Mouse (Mus musculus): ENCODE data around the gene Pold1.

Pold1 gene

DNA sequence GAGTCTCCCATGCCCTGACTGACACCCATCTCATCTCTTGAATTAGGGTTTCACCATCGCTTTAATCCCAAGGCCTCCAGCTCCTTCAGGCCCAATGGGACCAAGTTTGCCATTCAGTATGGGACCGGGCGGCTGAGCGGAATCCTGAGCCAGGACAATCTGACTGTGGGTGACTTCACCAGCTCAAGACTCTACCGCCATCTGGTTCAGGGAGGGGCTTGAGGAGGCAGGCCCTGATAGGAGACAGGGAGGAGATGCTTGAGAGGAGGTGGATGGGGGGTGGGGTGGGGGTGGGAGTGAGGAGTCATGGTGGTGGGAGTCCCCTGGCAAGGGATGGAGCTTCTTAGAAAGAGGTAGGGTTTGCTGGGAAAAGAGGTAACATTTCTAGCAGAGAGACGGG lies 33.0 kb upstream of the Pold1 start:
- DNase-seq (ENCODE audit: low read depth, low spot score): no peak

- DNase-seq (ENCODE audit: low read depth, low spot score): peak; percentile 55
These were observed 27.7 kb upstream of the Pold1 start for GRCm38 (mm10) chr7:44576333-44576844.

DNA sequence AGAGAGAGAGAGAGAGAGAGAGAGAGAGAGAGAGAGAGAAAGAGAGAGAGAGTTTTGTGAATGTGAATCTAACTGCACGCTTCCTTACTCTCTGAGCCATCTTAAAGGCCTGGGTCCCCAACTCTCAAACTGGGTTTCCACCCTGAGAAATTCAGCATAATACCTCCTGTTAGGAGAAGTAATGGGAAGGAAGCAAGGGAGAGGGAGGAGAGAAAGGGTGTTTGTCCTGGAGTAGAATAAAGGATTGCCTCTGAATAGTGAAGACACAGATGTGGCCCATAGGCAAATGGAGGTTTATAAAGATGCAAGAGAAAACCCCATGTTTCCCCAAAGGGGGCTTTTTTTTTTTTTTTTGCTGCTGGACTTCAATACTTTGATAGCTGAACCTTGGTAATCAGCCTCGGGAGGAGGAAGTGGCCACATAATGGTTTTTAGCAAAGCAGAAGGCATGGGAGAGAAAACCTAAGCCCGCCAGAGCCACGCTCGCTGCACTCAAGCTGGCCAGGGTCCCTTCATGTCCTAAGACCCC lies 24.4 kb upstream of the Pold1 start:
- DNase-seq (ENCODE audit: low read depth, low spot score): no peak

DNA sequence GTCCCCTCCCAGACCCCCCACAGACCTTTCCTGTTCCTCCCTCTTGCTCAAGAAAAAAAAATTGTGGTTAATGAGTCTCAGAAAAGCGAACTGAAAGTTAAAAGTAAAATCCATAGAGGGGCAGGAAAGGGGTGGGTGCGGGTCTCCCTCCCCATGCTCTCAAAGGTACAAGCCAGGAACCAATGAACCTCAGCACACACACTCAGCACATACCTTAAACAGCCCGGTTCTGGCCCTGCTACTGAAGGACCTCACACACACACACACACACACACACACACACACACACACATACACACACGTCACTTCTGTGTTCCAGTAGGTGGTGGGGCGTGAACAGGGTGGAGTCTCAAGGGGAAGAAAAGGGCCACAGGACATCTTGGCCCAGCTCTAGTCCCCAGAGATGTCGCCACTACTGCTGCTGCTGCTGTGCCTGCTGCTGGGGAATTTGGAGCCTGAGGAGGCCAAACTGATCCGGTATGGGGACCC lies 23.6 kb upstream of the Pold1 start, which contains the start of gene Napsa:
TSS of gene Napsa (plus strand) at position 168 of the 489 bp plus-strand sequence.
- no peak for DNase-seq (ENCODE audit: low read depth, low spot score)

DNA sequence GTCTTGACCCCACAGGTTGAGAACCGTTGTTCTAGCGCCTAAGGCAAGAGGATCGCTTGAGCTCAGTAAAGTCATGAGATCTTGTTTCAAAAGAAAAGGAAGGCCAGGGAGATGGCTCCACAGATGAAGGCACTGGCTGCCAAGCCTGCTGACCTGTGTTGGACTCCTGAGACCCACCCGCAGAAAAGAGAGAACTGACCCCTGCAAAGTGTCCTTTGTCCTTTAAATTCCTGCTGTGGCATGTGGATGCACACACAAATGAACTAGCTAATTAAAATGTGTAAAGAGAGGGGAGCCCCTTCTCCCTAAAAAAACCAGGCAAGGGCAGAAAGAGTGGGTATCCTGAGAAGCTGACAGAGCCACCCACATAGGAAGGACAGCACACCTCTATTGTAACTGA lies 23.2 kb upstream of the Pold1 start:
- no peak for DNase-seq (ENCODE audit: low read depth, low spot score)

DNA sequence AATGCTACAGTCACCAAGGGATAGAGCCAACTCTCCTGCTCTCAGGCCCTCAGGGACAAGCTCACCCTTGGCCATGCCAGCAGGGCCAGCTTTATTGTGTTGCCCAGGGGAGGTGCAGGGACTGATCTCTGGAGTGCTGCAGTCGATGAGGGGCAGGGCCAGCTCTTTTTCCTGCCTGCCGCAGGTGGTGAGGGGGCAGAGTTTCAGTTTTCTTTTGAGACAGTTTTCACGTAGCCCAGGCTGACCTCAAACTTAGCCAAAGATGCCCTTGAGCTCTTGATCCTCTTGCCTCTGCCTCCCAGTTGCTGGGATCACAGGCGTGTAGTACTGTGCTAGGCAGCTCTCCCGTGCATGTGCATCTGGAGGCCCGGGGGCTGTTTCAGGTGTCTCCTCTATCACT lies 22.3 kb upstream of the Pold1 start:
- no peak for DNase-seq (ENCODE audit: low read depth, low spot score)

- no peak for DNase-seq (ENCODE audit: low read depth, low spot score)
These were observed 20.2 kb upstream of the Pold1 start for GRCm38 (mm10) chr7:44568803-44569202.

- no peak for DNase-seq (ENCODE audit: low read depth, low spot score)
These were observed 16.8 kb upstream of the Pold1 start for GRCm38 (mm10) chr7:44565414-44565813.

DNA sequence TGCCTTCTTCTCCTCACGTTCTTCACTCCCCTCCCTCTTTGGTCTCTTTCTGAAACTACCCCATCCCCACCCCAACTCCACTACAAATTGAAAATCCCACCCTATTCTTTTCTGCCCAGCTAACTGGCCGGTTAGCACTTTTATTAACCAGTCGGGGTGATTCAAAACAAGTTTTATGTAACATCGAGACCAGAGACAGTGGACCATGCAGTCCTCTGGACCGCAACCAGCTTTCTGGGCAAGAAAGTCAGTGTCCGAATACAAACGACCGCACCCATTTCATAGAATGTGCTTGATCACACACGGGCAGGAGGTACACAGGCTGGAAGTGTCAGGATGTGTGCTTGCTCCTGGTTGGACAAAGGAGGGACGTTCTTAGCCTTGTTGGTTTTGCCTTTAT lies 15.8 kb upstream of the Pold1 start:
- DNase-seq (ENCODE audit: low read depth, low spot score): no peak

DNA sequence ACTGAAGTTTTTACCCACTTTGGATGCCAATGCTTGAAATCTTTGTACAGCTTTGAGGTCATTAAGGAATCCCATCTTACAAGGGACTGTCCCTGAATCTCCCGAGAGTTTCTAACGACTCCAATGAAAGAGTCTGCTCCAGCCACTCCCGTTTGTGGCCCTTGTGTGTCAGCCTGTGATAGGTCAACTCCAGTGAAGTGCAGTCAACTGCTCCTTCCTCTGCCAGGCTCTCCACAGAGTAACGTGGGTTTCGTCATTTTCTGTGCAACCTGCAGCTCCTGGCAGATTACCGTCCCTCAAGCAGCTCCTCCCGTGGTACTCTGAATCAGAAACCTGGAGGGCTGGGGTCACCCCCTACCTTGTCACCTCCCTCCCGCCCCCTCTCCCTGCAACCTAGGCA lies 14.6 kb upstream of the Pold1 start:
- no peak for DNase-seq (ENCODE audit: low read depth, low spot score)

DNA sequence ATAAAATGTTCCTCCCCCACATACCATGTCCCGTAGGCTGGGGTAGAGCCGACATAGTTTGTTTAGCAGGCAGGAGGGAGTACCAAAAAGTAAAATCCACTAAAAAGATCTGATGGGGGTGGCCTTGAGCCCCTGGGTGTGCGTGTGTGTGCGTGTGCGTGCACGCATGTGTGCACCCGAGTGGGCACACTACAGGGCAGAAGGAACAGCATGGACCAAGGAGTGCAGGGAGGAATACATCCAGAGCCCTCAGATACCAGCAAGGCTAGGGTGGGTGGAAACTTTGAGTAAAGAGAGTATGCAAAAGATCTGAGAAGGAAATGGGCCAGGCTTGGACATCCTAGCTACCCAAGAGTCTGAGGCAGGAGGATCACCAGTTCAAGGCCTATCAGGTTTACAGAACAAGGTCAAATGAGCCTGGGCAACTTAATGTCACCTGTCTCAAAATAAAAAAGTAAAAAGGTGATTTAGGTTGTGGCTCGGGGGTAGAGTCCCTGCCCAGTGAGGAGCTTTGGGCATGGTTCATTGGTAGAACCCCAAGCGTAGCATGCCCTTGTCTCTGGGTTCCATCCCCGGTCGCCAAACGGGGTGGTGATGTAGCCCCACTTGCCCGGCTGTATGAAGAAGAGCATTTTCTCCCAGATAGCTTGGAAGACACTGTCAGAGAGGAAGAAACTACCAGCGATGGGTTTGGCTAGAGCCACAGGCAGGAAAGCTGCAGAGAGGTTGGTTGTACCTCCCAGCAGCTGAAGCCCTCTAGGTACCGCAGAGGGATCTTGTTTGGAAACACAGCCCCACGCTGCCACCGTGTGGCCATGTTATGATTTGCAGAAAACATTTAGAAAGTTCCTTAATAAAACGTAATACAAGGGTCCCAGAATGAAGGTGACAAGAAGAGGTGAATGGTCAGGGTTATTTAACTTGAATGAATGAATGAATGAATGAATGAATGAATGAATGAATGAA lies 12.1 kb upstream of the Pold1 start:
- peak; percentile 91 for DNase-seq (ENCODE audit: low read depth, low spot score)

DNA sequence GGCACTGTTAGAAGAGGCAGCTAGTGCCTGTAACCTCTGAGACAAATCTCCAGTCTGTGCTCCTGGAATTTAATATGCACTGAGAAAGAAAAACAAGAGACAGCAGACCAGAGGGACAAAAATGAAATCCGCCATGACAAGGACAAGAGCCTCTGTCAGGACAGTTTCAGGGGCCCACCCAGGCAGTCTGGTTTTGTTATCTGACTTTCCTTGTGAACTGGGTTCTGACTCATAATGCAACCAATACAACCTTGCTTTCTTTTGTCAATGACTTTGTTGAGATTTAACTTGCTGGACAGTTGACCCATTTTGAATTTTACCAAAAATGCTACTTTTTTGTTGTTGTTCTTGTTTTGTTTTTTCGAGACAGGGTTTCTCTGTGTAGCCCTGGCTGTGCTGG lies 9.0 kb upstream of the Pold1 start:
- DNase-seq (ENCODE audit: low read depth, low spot score): no peak

DNA sequence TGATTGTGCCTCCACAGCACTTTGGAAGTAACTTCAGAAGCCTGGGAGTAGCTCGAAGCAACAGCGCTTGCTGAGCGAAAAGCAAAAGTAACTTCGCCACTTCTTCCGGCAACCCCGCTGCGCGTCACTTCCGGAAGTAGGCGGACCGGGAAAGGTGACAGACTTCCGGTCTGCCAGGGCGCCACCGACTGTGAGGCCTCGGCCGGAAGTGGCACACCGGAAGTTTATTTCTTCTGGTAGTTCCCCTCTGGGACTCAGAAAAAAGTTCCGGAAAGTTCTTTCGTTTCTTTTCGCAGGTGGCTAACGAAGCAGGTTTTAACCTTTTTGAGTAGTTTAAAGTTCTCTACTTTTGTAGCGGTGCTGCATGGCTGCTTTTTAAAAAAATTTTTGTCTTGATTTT lies 5.2 kb upstream of the Pold1 start, which contains the start of gene Nr1h2:
TSS of gene Nr1h2 (minus strand) at position 126 of the 400 bp plus-strand sequence.
- peak; percentile 96 for DNase-seq (ENCODE audit: low read depth, low spot score)

DNA sequence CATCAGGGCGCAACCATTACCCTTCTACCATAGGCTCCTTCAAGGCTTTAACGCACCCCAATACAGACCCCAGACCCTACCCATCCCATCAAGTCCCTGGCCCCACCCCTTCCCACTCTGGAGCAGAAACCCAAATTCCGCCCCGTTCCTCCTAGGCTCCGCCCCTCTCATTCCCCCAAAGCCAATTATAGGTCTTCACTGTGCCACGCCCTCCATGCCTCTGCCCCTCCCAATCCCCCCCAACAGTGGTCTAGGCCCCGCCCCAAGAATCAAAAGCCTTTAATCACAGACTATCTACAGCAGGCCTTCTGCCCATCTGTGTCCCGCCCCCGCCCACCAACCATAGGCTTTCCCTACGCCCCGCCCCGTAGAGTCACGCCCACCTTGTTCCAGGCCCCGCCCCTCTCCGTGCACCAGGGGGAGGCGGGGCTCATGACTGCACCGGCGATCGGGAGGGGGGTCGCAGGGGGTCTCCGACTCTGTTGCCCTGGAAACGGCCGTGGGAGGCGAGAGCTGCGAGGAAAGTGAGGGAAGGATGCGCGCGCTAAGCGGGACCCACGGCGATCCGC lies 4.6 kb upstream of the Pold1 start:
- DNase-seq (ENCODE audit: low read depth, low spot score): peak; percentile 98

- DNase-seq (ENCODE audit: low read depth, low spot score): no peak
These were observed 3.7 kb upstream of the Pold1 start for GRCm38 (mm10) chr7:44552141-44552908.

- peak; percentile 61 for DNase-seq (ENCODE audit: low read depth, low spot score)
These were observed 3.1 kb upstream of the Pold1 start for GRCm38 (mm10) chr7:44551731-44552130.

DNA sequence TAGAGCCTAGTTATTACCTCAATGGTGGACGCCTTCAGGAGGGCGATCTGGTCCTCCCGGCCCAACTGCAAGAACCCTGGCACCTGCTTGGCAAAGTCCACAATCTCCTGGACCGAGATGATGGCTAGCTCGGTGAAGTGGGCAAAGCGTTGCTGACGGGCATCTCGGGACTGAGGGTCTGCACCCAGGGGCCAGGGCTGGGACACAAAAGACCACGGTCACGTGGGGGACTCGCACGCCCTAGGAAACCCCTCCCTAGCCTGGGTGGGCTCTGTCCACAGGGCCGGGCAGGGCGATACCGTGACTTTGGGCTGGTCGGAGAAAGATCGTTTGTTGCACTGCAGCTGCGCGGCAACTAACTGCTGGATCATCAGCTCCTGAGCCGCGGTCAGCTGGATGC lies 2.7 kb upstream of the Pold1 start:
- DNase-seq (ENCODE audit: low read depth, low spot score): no peak

- DNase-seq (ENCODE audit: low read depth, low spot score): no peak
These were observed 1.7 kb upstream of the Pold1 start for GRCm38 (mm10) chr7:44550409-44550678.

- DNase-seq (ENCODE audit: low read depth, low spot score): no peak
These were observed 1.2 kb upstream of the Pold1 start for GRCm38 (mm10) chr7:44549621-44550408.

- DNase-seq (ENCODE audit: low read depth, low spot score): no peak
These were observed 924 bp downstream of the Pold1 start for GRCm38 (mm10) chr7:44547725-44548124.

GRCm38 (mm10) chr7:44547041-44547440 lies 1.6 kb downstream of the Pold1 start:
- no peak for DNase-seq (ENCODE audit: low read depth, low spot score)

All from ES-CJ7 (cell line).